Mouse (Mus musculus) left cerebral cortex, postnatal 36 days (tissue): ENCODE results near the gene Cenpk. TPM values are rescaled to one million over a fixed set of nuclear protein-coding genes. Genes with fewer than 3 reads are reported as not detected.

Experiments
- total RNA-seq, 2 experiments: library from RNA; stranded (reverse); gene quantifications; 2 replicates each; pipeline ENCODE4 v1.2.3; 2021

Gene Cenpk
- total RNA-seq, 2 experiments from 2014 or later = 1.0 to 1.2 TPM

Other genes starting within 250 kb of the Cenpk start
- 10 to 100 TPM; 28.9 to 30.4 TPM for gene Nln, start 119.0 kb upstream of the Cenpk start, total RNA-seq
- gene Sgtb, start 118.9 kb upstream of the Cenpk start, total RNA-seq = 100 to 1,000 TPM; 127 to 157 TPM
- 10 to 100 TPM; 52.0 to 55.4 TPM for gene Trappc13, start 50.1 kb upstream of the Cenpk start, total RNA-seq
- gene Trim23, start 49.8 kb upstream of the Cenpk start, total RNA-seq = 10 to 100 TPM; 53.9 to 54.4 TPM
- gene Ppwd1, start 232 bp downstream of the Cenpk start, total RNA-seq = 10 to 100 TPM in 1 of 2 experiments, 1 to 10 TPM in 1; 9.3 to 13.7 TPM
- gene Adamts6, start 59.2 kb downstream of the Cenpk start, total RNA-seq = 1 to 10 TPM; 4.4 to 4.9 TPM